In the genomic region with DNA sequence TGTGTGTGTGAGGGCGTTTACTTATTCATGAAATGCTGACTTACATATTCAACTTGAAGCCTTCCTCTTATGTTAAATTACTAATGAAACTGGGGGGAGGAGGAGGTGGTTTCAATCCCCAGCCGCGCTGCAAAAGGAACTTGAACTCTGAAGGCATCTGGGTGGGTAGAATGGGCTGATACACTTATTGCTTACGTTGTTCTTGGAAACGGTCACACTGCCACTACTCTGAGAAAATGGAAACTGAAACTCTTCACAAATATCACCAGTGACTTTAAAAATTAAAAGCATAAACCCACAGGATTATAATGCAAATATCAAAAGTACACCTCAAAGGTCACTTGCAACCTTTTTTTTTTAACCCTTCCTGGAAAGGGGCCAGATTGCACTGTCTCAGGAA, we compare ENCODE assay signal across 13 mouse cellular contexts. TPM values are rescaled to one million over a fixed set of nuclear protein-coding genes. Genes with fewer than 3 reads are reported as not detected.
DNase-seq lines count a peak whose midpoint lies in the region; ATAC-seq and TF ChIP-seq lines count a peak whose summit lies in the region.
"Had no signal": no experiment of that assay in that cellular context is flagged by ENCODE, and none has a peak within 500 bp of the region (broad histone marks: within the 10 kb centered on the region; RNA-seq: fewer than 3 reads in every experiment).

No protein-coding gene starts in this region.

- H3K4me1 ChIP-seq in lung, embryonic 14.5 days (ENCODE audit: insufficient read depth), result peaks cover 15% of the 10 kb centered on the region
- H3K4me1 ChIP-seq in midbrain, embryonic 14.5 days (ENCODE audit: control insufficient read depth, insufficient read depth, low read length), result peaks cover 14% of the 10 kb centered on the region; the same call in 1 of the 2 replicates

- H3K4me3 ChIP-seq in lung, embryonic 14.5 days (ENCODE audit: low read depth, low read length), result no peak overlapping the region
- no peak overlapping the region for H3K4me3 ChIP-seq in midbrain, embryonic 14.5 days (replicated peaks; ENCODE audit: low read depth, low read length)
- H3K4me3 ChIP-seq: limb, embryonic 13.5 days had no signal

- no peak overlapping the region for H3K9ac ChIP-seq in lung, embryonic 14.5 days
- H3K9ac ChIP-seq in midbrain, embryonic 14.5 days (replicated peaks; ENCODE audit: low read length), result no peak overlapping the region
- H3K9ac ChIP-seq: limb, embryonic 13.5 days had no signal

- no peaks in the 10 kb centered on the region for H3K36me3 ChIP-seq in lung, embryonic 14.5 days (ENCODE audit: insufficient read depth)
- no peaks in the 10 kb centered on the region for H3K36me3 ChIP-seq in midbrain, embryonic 14.5 days (ENCODE audit: control insufficient read depth, insufficient read depth, low read length)
- H3K36me3 ChIP-seq: G1E; limb, embryonic 13.5 days had no signal

- no peak overlapping the region for H3K27ac ChIP-seq in lung, embryonic 14.5 days (ENCODE audit: low read depth)
- H3K27ac ChIP-seq in midbrain, embryonic 14.5 days (replicated peaks; ENCODE audit: low read depth, low read length), result no peak overlapping the region
- H3K27ac ChIP-seq: limb, embryonic 13.5 days had no signal

- no peak overlapping the region for H3K4me2 ChIP-seq in lung, embryonic 14.5 days
- no peak overlapping the region for H3K4me2 ChIP-seq in midbrain, embryonic 14.5 days (ENCODE audit: low read length)
- H3K4me2 ChIP-seq: limb, embryonic 13.5 days had no signal

- DNase-seq in heart, adult 11 months, result peak; percentile 87
- DNase-seq in heart, postnatal 36 days, result no peak
- peak; percentile 42 for DNase-seq in lung, embryonic 14.5 days
- DNase-seq in lung, postnatal 36 days, result no peak
- peak; percentile 29 for DNase-seq in midbrain, embryonic 14.5 days
- no peak for DNase-seq in embryo, embryonic 10.5 days (ENCODE audit: low spot score)
- no peak for DNase-seq in testis, postnatal 10 days (ENCODE audit: low spot score)
- DNase-seq: cerebellum, adult 2 months; kidney, adult 8-10 months; right cerebral cortex, adult 18-20 months had no signal

- intact Hi-C loops in heart, postnatal 36 days (cut with DNase I), result no loop called here

- ATAC-seq in lung, embryonic 14.5 days (ENCODE audit: insufficient read depth), result no peak
- peak; percentile 53 for ATAC-seq in activated CD4-positive, CD25-positive, alpha-beta regulatory T cell, adult 4 months
- no peak for ATAC-seq in midbrain, embryonic 14.5 days (ENCODE audit: low FRiP score, low TSS enrichment)

- no peak for TF ChIP-seq CTCF in lung, embryonic 14.5 days (IDR thresholded peaks at IDR 0.05; ENCODE audit: low read depth)

- H3K9me3 ChIP-seq in lung, embryonic 14.5 days (ENCODE audit: low read depth, low read length), result no peaks in the 10 kb centered on the region
- H3K9me3 ChIP-seq in midbrain, embryonic 14.5 days (ENCODE audit: control insufficient read depth, low read length), result no peaks in the 10 kb centered on the region
- H3K9me3 ChIP-seq: limb, embryonic 13.5 days had no signal

- no peaks in the 10 kb centered on the region for H3K27me3 ChIP-seq in lung, embryonic 14.5 days (ENCODE audit: insufficient read depth, low read length)
- no peaks in the 10 kb centered on the region for H3K27me3 ChIP-seq in midbrain, embryonic 14.5 days (ENCODE audit: control insufficient read depth, insufficient read depth, low read length)
- H3K27me3 ChIP-seq: limb, embryonic 13.5 days had no signal

- WGBS in lung, embryonic 14.5 days, result 37% methylated on average over 5 of the region's 5 CpGs
- WGBS in midbrain, embryonic 14.5 days, result 37% methylated on average over 5 of the region's 5 CpGs

RNA-seq across cellular contexts. Expression of gene Stk39, which starts 37.5 kb away (rescaled TPM):
- total RNA-seq in heart, postnatal 36 days (2021), result 10 to 100 TPM; 67.5 to 80.3 TPM
- 27.6 and 28.0 TPM in 2 replicates for polyA plus RNA-seq in lung, embryonic 14.5 days (2014; fragmentation: Nextera tagmentation; extraction: Ambion mirVana)
- polyA plus RNA-seq in activated CD4-positive, CD25-positive, alpha-beta regulatory T cell, adult 4 months (2017; shearing (Covaris generic)), result 10 to 100 TPM; 14.6 to 15.9 TPM
- 29.3 and 39.0 TPM in 2 replicates for polyA plus RNA-seq in midbrain, embryonic 14.5 days (2014; fragmentation: Nextera tagmentation; extraction: Ambion mirVana)
- polyA plus RNA-seq: G1E had no signal

Comparison
In these comparisons a context has a peak if more than half of its experiments do, and no peak if none do; other contexts are left out.
1. DNase-seq: peak in heart, adult 11 months (single experiment), lung, embryonic 14.5 days (single experiment) and midbrain, embryonic 14.5 days (single experiment); none in heart, postnatal 36 days (0 of 2), lung, postnatal 36 days (single experiment), embryo, embryonic 10.5 days (single experiment) and testis, postnatal 10 days (single experiment).